Mouse (Mus musculus): ENCODE results near the gene Mtf1.

GRCm38 (mm10) chr4:124772125-124772524, 29.8 kb upstream of the Mtf1 start:
- no peak for TF ChIP-seq CTCF (IDR thresholded peaks at IDR 0.05; ENCODE audit: borderline replicate concordance, insufficient read depth, low read depth, low read length)
- TF ChIP-seq POLR2A (IDR thresholded peaks at IDR 0.05; ENCODE audit: borderline replicate concordance, insufficient read depth, low read length): no peak

Data from cerebellum, adult 2 months (tissue).